Mouse (Mus musculus) liver, adult 2 months (tissue): ENCODE results near the gene Ednrb.

ENCODE experiments used
- CTCF ChIP-seq: fragments of 200-500 bp; IDR thresholded peaks from 2 replicates; pipeline ENCODE4 v1.5.1; 2011; ENCODE audit warnings: low read depth, low read length, control low read depth
- POLR2A ChIP-seq: fragments of 200-500 bp; IDR thresholded peaks from 2 replicates; pipeline ENCODE4 v1.6.1; 2011; ENCODE audit warnings: low read length, control low read depth; ENCODE audit not compliant: insufficient read depth; ENCODE audit errors: extremely low read depth

GRCm38 (mm10) chr14:103822590-103822989, 21.6 kb downstream of the Ednrb start:
- TF ChIP-seq POLR2A: no peak
- no peak for TF ChIP-seq CTCF
